Mouse (Mus musculus) left cerebral cortex, adult 2 months (tissue): ENCODE results near the gene Fam69a. TPM values are rescaled to one million over a fixed set of nuclear protein-coding genes. Genes with fewer than 3 reads are reported as not detected.
A peak's percentile ranks its signal among the peaks of the same experiment; 100 is the strongest.

Source experiments
- DNase-seq, 2 experiments: peaks; one replicate each; pipeline ENCODE4 v3.0.0; 2021 to 2022; ENCODE audit warnings: low spot score in 2 of 2, mixed read lengths in 1 of 2; ENCODE audit errors: extremely low spot score in 1 of 2
- H3K27ac ChIP-seq: fragments of 200-600 bp; 2 replicates; pipeline ENCODE4 v1.8.1; 2022
- H3K4me3 ChIP-seq: fragments of 200-600 bp; 2 replicates; pipeline ENCODE4 v1.8.1; 2022
- CTCF ChIP-seq: fragments of 200-600 bp; IDR thresholded peaks from 2 replicates; pipeline ENCODE4 v1.8.1; 2022; ENCODE audit warnings: antibody characterized with exemption, mild to moderate bottlenecking, moderate library complexity
- intact Hi-C: fragments of 180-260 bp; cut with DNase I; formaldehyde crosslinking; loops from one replicate; pipeline ENCODE4 v1.15.1; 2025
- total RNA-seq, 2 experiments: library from RNA; stranded (reverse); gene quantifications; 2 replicates each; pipeline ENCODE4 v1.2.3; 2021

The Fam69a gene
- total RNA-seq, 2 experiments from 2014 or later: 27.1 to 31.7 TPM

GRCm38 (mm10) chr5:108014173-108014572 is 27.3 kb upstream of the Fam69a start:
- DNase-seq: no peak
- Histone ChIP-seq H3K4me3 (no peak overlapping the region), H3K27ac (no peak overlapping the region)
- no peak for TF ChIP-seq CTCF
- intact Hi-C loops: no loop called here

DNA sequence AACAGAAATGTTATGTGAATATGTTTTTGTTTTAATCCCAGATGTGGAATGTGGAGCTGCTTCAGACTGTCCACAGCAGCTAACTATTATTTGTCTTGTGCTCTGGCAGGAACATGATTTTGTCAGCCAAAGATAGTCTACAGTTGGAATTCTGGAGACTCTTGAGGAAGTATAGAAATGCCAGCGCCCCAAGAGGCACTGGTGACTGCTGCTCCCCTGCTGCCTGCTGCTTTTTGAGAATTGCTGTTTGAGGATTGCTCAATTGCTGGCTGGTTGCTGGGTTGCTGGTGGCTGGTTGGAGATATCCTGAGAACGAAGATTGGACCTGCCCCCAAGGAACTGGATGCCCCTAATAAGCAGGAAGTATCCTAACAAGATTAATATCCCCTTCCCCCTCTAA is 22.8 kb upstream of the Fam69a start:
- TF ChIP-seq CTCF: no peak
- intact Hi-C loops: no loop called here
- no peak overlapping the region for H3K27ac ChIP-seq
- DNase-seq: no peak
- no peak overlapping the region for H3K4me3 ChIP-seq

DNA sequence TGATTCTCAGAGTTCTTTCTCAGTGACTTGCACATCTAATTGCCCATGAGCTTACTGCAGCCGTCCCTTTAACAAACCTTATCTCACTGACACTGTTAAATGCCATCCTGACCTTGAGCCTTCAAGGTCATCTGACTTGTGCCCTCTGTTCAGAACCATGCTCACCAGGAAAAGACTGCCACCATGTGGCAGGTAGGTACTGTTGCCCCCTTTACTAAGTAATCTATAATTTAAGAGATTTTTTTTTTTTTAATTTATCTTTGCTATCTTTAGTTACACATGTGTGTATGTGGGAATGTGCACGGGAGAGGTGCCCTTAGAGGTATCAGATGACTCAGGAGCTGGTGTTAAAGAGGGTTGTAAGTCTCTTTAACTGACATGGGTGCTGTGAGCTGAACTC is 18.2 kb upstream of the Fam69a start:
- TF ChIP-seq CTCF: peak; percentile 61
- intact Hi-C loops: loop anchor here (2.0 kb wide), 1 partner anchor 84 kb away; no protein-coding TSS in a partner anchor
- no peak overlapping the region for H3K4me3 ChIP-seq
- H3K27ac ChIP-seq: no peak overlapping the region
- DNase-seq: no peak

GRCm38 (mm10) chr5:108002734-108003133 is 15.8 kb upstream of the Fam69a start:
- intact Hi-C loops: no loop called here

GRCm38 (mm10) chr5:108000776-108001548 is 14.1 kb upstream of the Fam69a start:
- intact Hi-C loops: no loop called here
- Histone ChIP-seq H3K4me3 (peak overlapping the region; percentile 70), H3K27ac (peak overlapping the region; percentile 84)
- DNase-seq: peak; percentile 36 to 38
- TF ChIP-seq CTCF: no peak; the same call in none of the 2 replicates

More at GRCm38 (mm10) chr5:108002734-108003133, 15.8 kb upstream of the Fam69a start:
- no peak for DNase-seq
- Histone ChIP-seq H3K4me3 (no peak overlapping the region), H3K27ac (no peak overlapping the region)
- TF ChIP-seq CTCF: no peak

DNA sequence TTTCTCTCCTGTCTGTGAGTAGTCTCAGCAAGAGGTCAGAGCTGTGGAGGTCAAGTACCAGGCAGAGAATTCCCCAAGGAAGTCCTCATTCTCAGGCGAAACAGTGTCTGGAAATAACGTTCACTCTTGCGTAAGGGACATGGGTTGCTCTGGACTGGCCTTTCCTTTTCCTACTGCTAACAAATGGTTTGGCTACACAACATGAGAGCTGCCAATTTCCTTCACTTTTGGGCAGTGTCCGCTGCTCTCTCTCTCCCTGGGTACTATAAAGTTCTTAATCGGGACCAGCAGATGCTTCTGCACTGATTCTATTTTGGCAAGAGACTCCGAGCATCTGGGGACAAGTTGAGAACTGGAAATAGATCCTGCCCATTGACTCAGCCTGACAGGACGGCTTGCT is 10.8 kb upstream of the Fam69a start:
- TF ChIP-seq CTCF: no peak
- no peak overlapping the region for H3K4me3 ChIP-seq
- H3K27ac ChIP-seq: no peak overlapping the region
- intact Hi-C loops: no loop called here
- no peak for DNase-seq

DNA sequence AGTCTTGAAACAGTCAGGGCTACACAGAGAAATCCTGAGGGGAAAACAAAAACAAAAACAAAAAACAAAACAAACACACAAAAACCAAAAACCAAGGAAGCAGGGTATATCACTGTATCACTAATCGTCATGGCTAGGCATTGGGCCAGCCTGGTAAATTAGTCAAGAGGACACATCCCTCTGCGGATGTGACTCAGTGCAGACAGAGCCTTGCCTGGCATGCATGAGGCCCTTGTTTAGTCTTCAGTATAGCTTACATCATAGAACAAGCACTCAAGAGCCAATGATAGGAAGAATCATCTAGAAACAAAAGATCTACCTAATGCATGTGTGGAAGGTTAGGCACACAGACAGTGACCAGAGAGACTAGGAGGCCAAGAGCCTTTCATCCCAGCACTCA is 9.1 kb upstream of the Fam69a start:
- intact Hi-C loops: no loop called here
- no peak overlapping the region for H3K27ac ChIP-seq
- no peak overlapping the region for H3K4me3 ChIP-seq
- no peak for DNase-seq
- no peak for TF ChIP-seq CTCF

GRCm38 (mm10) chr5:107987835-107988251 is 958 bp upstream of the Fam69a start:
- DNase-seq: no peak
- peak overlapping the region; percentile 92 for H3K27ac ChIP-seq
- intact Hi-C loops: loop anchor here (1.0 to 5.0 kb wide), 3 partner anchors 27 to 79 kb away; partner anchors contain the start of gene Mtf2
- no peak for TF ChIP-seq CTCF
- H3K4me3 ChIP-seq: peak overlapping the region; percentile 87

GRCm38 (mm10) chr5:107986255-107986966 is 474 bp downstream of the Fam69a start:
- Histone ChIP-seq H3K4me3 (peak overlapping the region; percentile 87), H3K27ac (peak overlapping the region; percentile 90)
- intact Hi-C loops: loop anchor here (2.0 to 5.0 kb wide), 2 partner anchors 26 to 81 kb away; partner anchors contain the start of gene Mtf2
- peak; percentile 69 for TF ChIP-seq CTCF
- DNase-seq: peak; percentile 60 to 61

DNA sequence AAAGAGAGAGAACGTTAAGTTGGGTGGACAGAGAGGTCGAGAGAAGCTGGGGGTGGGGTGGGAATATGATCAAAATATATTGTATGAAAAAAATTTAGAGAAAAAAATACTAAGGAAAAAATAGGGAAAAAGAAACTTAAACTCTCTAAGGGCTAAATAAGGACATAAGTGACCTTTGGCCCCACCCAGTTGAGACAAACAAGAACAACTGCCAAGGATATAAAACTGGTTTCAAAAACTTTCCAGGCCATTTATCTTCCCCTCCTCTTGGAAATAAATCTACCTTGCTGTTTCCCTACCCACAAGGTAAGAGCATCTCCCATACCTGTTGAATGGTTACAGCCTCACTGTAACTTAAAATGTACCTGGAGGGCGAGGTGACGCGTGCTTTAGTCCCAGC is 2.9 kb downstream of the Fam69a start:
- Histone ChIP-seq H3K4me3 (no peak overlapping the region), H3K27ac (no peak overlapping the region)
- intact Hi-C loops: no loop called here
- DNase-seq: no peak
- TF ChIP-seq CTCF: no peak

GRCm38 (mm10) chr5:107982016-107982415 is 4.9 kb downstream of the Fam69a start:
- intact Hi-C loops: no loop called here
- Histone ChIP-seq H3K4me3 (no peak overlapping the region), H3K27ac (no peak overlapping the region)
- TF ChIP-seq CTCF: no peak
- DNase-seq: no peak

GRCm38 (mm10) chr5:107979901-107980300 is 7.0 kb downstream of the Fam69a start:
- H3K27ac ChIP-seq: no peak overlapping the region
- intact Hi-C loops: no loop called here
- DNase-seq: no peak
- TF ChIP-seq CTCF: no peak
- H3K4me3 ChIP-seq: no peak overlapping the region
